Mouse (Mus musculus) common myeloid progenitor, adult 5-6 weeks (primary cell): ENCODE data around the gene Adora3. TPM values are rescaled to one million over a fixed set of nuclear protein-coding genes. Genes with fewer than 3 reads are reported as not detected.

Experiments
- ATAC-seq: replicated peaks from 2 replicates; pipeline ENCODE4 v1.8.0; 2016; ENCODE audit warnings: low read depth, mild to moderate bottlenecking, moderate TSS enrichment, inconsistent platforms; ENCODE audit not compliant: poor library complexity, severe bottlenecking
- total RNA-seq: library from RNA; stranded (forward); fragments of 200-1000, 187-1606 nt; gene quantifications from 2 replicates; pipeline ENCODE4 v1.2.3, GENCODE M21; 2017

Adora3 gene
- total RNA-seq, 1 experiment from 2014 or later = 0.32 TPM

GRCm38 (mm10) chr3:105927561-105928194 is 57.0 kb downstream of the Adora3 start:
- ATAC-seq = no peak

GRCm38 (mm10) chr3:105928195-105928569 is 57.5 kb downstream of the Adora3 start:
- ATAC-seq = peak; percentile 13; the same call in 1 of the 2 replicates

DNA sequence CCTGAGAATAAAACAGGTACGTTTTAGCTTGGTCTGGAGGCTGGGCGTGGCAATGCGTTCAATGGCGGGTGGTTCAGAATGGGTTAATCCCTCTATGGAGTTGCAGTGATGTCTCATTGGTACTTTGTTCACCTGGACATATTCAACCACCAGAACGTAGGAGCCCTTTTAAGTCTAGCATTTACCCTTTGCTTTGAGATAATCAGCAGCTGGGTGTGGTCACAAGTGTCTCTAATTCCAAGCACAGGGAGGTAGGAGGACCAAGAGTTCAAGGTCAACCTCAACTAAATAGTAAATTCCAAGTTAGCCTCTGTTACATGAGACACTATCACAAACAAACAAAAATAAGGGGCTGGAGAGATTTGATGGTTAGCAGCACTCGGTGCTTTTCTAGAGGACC is 58.1 kb downstream of the Adora3 start:
- ATAC-seq = no peak

- ATAC-seq = no peak
Observed at GRCm38 (mm10) chr3:105929821-105930220, 59.2 kb downstream of the Adora3 start.

GRCm38 (mm10) chr3:105931095-105931494 is 60.4 kb downstream of the Adora3 start:
- ATAC-seq = peak; percentile 24; the same call in 1 of the 2 replicates

DNA sequence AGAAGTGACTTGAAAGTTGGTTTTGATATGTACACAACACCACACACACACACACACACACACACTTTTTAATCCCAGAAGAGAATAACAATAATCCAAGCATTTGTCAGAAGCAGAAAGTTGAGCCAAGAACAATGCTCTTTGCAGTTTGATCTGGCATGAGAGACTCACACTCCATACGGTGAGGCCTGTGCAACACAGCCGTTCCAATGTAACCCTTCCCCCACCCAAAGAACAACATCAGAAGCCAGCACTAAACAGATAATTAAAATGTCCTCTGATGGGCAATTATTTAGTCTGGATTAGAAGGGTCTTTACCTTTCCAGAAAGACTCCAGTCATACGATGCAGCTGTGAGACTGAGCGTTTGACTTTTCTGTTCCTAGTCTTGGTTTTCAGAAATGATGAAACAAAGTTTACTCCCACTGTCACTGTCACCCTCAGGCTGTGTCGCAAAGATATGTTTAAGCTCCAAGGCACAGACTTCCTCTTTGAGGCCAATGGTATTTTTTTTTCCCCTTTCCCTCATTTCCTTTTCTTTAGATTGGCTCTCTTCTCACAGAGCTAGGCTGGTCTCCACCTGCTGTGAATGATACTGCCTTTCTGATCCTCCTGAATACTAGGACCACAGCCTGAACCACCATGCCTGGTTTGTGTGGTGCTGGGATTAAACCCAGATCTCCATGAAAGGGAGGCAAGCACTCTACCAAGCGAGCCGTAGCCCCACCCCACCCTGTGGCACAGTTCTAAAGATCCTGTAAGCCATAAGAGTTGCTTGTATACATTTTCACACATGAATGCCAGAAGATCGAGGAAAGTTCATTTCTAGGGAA is 61.8 kb downstream of the Adora3 start, which contains the start of gene I830077J02Rik:
I830077J02Rik (minus strand) TSS at position 425 of the 832 bp plus-strand sequence.
- ATAC-seq = peak; percentile 88

- no peak for ATAC-seq
Observed at GRCm38 (mm10) chr3:105933926-105934325, 63.3 kb downstream of the Adora3 start.

DNA sequence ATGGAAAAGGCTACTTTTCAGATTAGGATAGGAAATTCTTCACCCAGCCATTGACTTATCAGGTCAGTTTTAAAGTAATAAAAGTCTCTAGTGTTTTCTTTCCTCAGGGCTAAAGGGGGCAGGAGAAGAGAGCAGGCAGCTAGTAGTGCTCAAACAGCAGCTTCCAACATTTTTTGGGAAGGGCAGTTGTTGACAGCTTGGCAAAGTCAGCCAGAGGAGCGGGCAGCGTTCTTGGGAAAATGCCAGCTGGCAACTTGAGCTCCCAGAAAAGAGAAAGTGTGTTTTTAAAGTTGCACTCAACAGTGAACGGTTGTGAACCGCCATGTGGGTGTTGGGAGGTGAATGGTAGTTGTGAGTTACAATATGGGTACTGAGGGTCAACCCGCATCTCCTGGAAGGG is 64.4 kb downstream of the Adora3 start:
- ATAC-seq = no peak

DNA sequence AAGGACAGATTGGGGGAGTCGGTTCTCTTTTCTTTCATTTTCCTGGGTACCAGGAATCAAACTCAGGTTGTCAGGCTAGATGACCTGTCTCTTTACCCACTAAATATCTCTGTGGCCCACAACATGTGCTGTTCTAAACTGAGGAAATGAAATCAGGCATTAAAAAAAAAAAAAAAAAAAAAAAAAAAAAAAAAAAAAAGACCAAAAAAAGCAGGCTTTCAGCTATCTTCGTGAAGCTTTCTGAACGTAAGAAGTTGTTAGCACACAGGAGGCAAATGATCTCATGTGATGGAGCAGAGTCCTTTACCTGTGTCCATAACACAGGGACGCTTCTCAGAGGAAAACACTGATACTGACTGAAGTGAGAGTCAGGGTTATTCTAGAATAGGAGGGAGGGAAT is 65.5 kb downstream of the Adora3 start:
- no peak for ATAC-seq

DNA sequence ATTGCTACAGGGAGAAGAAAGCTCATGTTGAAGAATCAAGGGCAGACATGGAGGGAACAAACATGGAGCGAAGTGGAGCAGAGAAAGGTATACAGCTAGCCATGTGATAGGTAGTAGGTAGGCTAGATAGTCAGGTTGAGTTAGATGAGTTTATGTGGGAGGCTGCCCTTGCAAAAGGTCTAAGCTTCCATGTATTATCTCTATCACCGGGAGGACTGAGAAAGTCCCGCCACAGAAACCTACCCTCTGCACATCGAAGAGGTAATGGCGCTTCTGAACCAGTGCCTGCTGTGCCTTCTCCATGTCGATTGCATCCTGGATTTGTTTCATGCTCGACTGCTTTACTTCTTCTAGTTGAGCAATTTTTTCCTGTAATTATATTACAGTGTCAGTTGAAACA is 80.7 kb downstream of the Adora3 start:
- ATAC-seq = no peak

DNA sequence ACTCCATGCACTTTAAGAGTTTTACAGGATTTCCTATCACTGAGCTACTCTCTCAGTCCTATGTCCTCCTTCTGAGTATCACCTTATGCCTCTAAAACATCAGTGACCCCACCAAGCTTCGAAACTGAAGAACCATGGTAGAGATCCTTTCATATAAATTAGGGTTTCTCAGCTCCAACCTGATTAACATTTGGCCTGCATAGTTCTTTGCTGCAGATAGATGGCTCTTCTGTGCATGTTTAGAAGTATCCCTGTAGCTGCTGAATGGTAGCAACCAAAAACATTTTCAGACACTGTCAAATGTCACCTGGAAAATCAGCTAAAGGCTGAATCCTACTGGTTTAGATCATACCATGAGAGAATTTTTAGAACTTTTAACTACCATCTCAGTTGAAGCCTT is 86.6 kb downstream of the Adora3 start:
- no peak for ATAC-seq

DNA sequence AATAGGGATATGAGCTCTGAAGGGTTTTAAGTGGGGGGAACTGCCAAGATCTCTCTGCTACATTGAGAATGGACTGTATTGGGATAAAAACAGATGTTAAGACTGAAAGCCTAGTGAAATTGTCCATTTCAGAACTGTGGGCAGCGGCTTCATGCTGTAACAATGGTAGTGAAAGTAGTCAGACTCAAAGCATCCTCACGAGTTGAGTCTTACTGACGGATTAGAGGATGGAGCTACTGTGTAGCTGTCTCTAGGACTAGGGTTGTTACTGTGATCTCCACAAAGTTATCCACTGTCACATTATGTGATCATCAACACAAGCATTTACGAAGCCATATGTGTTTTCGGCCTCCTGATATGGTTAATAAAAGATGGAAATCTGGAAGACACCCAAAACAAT is 87.5 kb downstream of the Adora3 start:
- no peak for ATAC-seq

Other genes starting within 250 kb of the Adora3 start
- 42.8 and 61.7 TPM in 2 replicates for gene Ddx20, start 183.3 kb upstream of the Adora3 start, total RNA-seq
- 0.55 TPM in 1 of 2 replicates, not detected in the other for gene Inka2, start 166.3 kb upstream of the Adora3 start, total RNA-seq
- gene Rap1a, start 69.5 kb upstream of the Adora3 start, total RNA-seq = 134 and 136 TPM in 2 replicates
- gene Tmigd3, start within 50 bp of the Adora3 start, total RNA-seq = 1.0 TPM in 1 of 2 replicates, not detected in the other
- 10.0 and 15.6 TPM in 2 replicates for gene I830077J02Rik, start 61.8 kb downstream of the Adora3 start, total RNA-seq
- 37.1 and 50.5 TPM in 2 replicates for gene Wdr77, start 88.5 kb downstream of the Adora3 start, total RNA-seq
- 452 and 491 TPM in 2 replicates for gene Atp5f1, start 89.2 kb downstream of the Adora3 start, total RNA-seq
- 2.1 and 2.7 TPM in 2 replicates for gene Ovgp1, start 102.9 kb downstream of the Adora3 start, total RNA-seq
- not detected in 2 replicates for gene Pifo, start 143.8 kb downstream of the Adora3 start, total RNA-seq
- not detected in 2 replicates for gene Chil5, start 162.0 kb downstream of the Adora3 start, total RNA-seq
- not detected in 2 replicates for gene Chia1, start 242.4 kb downstream of the Adora3 start, total RNA-seq